Mouse (Mus musculus): ENCODE data around the gene Apbb1. TPM values are rescaled to one million over a fixed set of nuclear protein-coding genes. Genes with fewer than 3 reads are reported as not detected.

Gene Apbb1
- polyA plus RNA-seq, 1 experiment: 16.8 TPM

- Histone ChIP-seq H3K27ac (ENCODE audit: insufficient read depth, low read depth, low read length) (no peak overlapping the region), H3K4me3 (ENCODE audit: low read depth, low read length) (no peak overlapping the region), H3K4me1 (ENCODE audit: control insufficient read depth, insufficient read depth, insufficient read length, low read length) (no peaks in the 10 kb centered on the region), H3K27me3 (ENCODE audit: control insufficient read depth, insufficient read depth, low read length) (no peaks in the 10 kb centered on the region), H3K36me3 (ENCODE audit: control insufficient read depth, insufficient read depth, low read length) (peaks cover 6% of the 10 kb centered on the region; the same call in 1 of the 2 replicates)
- TF ChIP-seq CTCF (IDR thresholded peaks at IDR 0.05; ENCODE audit: extremely low read depth, insufficient read length, insufficient replicate concordance, low read depth, low read length) (no peak), POLR2A (IDR thresholded peaks at IDR 0.05; ENCODE audit: low read depth, low read length) (no peak)
- WGBS: 82% methylated on average over 6 of the region's 6 CpGs
These were observed 35.1 kb upstream of the Apbb1 start for GRCm38 (mm10) chr7:105616561-105616960.

GRCm38 (mm10) chr7:105615720-105616119 lies 34.3 kb upstream of the Apbb1 start:
- H3K4me3 ChIP-seq (ENCODE audit: low read depth, low read length): no peak overlapping the region
- H3K4me1 ChIP-seq (ENCODE audit: control insufficient read depth, insufficient read depth, insufficient read length, low read length): no peaks in the 10 kb centered on the region
- H3K27me3 ChIP-seq (ENCODE audit: control insufficient read depth, insufficient read depth, low read length): no peaks in the 10 kb centered on the region
- 62% methylated on average over 1 of the region's 1 CpGs for WGBS
- TF ChIP-seq POLR2A (IDR thresholded peaks at IDR 0.05; ENCODE audit: low read depth, low read length) (no peak), CTCF (IDR thresholded peaks at IDR 0.05; ENCODE audit: extremely low read depth, insufficient read length, insufficient replicate concordance, low read depth, low read length) (no peak)
- no peak overlapping the region for H3K27ac ChIP-seq (ENCODE audit: insufficient read depth, low read depth, low read length)
- H3K36me3 ChIP-seq (ENCODE audit: control insufficient read depth, insufficient read depth, low read length): peaks cover 10% of the 10 kb centered on the region; the same call in 1 of the 2 replicates

- Histone ChIP-seq H3K27ac (ENCODE audit: insufficient read depth, low read depth, low read length) (no peak overlapping the region), H3K4me1 (ENCODE audit: control insufficient read depth, insufficient read depth, insufficient read length, low read length) (no peaks in the 10 kb centered on the region), H3K36me3 (ENCODE audit: control insufficient read depth, insufficient read depth, low read length) (peaks cover 11% of the 10 kb centered on the region; the same call in 1 of the 2 replicates), H3K27me3 (ENCODE audit: control insufficient read depth, insufficient read depth, low read length) (no peaks in the 10 kb centered on the region), H3K4me3 (ENCODE audit: low read depth, low read length) (no peak overlapping the region)
- TF ChIP-seq CTCF (IDR thresholded peaks at IDR 0.05; ENCODE audit: extremely low read depth, insufficient read length, insufficient replicate concordance, low read depth, low read length) (no peak), POLR2A (IDR thresholded peaks at IDR 0.05; ENCODE audit: low read depth, low read length) (no peak)
- whole genome bisulfite sequencing: 91% methylated on average over 1 of the region's 1 CpGs
These were observed 32.9 kb upstream of the Apbb1 start for GRCm38 (mm10) chr7:105614400-105614799.

GRCm38 (mm10) chr7:105611767-105612166 lies 30.3 kb upstream of the Apbb1 start:
- 82% methylated on average over 1 of the region's 1 CpGs for WGBS
- H3K27ac ChIP-seq (ENCODE audit: insufficient read depth, low read depth, low read length): no peak overlapping the region
- no peaks in the 10 kb centered on the region for H3K27me3 ChIP-seq (ENCODE audit: control insufficient read depth, insufficient read depth, low read length)
- no peaks in the 10 kb centered on the region for H3K4me1 ChIP-seq (ENCODE audit: control insufficient read depth, insufficient read depth, insufficient read length, low read length)
- TF ChIP-seq CTCF (IDR thresholded peaks at IDR 0.05; ENCODE audit: extremely low read depth, insufficient read length, insufficient replicate concordance, low read depth, low read length) (no peak), POLR2A (IDR thresholded peaks at IDR 0.05; ENCODE audit: low read depth, low read length) (no peak)
- peaks cover 8% of the 10 kb centered on the region; the same call in 1 of the 2 replicates for H3K36me3 ChIP-seq (ENCODE audit: control insufficient read depth, insufficient read depth, low read length)
- H3K4me3 ChIP-seq (ENCODE audit: low read depth, low read length): no peak overlapping the region

- H3K27me3 ChIP-seq (ENCODE audit: control insufficient read depth, insufficient read depth, low read length): no peaks in the 10 kb centered on the region
- no peaks in the 10 kb centered on the region for H3K4me1 ChIP-seq (ENCODE audit: control insufficient read depth, insufficient read depth, insufficient read length, low read length)
- peaks cover 6% of the 10 kb centered on the region; the same call in 1 of the 2 replicates for H3K36me3 ChIP-seq (ENCODE audit: control insufficient read depth, insufficient read depth, low read length)
- 74% methylated on average over 3 of the region's 3 CpGs for WGBS
- H3K27ac ChIP-seq (ENCODE audit: insufficient read depth, low read depth, low read length): no peak overlapping the region
- no peak overlapping the region for H3K4me3 ChIP-seq (ENCODE audit: low read depth, low read length)
- TF ChIP-seq CTCF (IDR thresholded peaks at IDR 0.05; ENCODE audit: extremely low read depth, insufficient read length, insufficient replicate concordance, low read depth, low read length): no peak
These were observed 27.0 kb upstream of the Apbb1 start for GRCm38 (mm10) chr7:105608467-105608866.

- 34% methylated on average over 9 of the region's 9 CpGs for WGBS
- Histone ChIP-seq H3K27me3 (ENCODE audit: control insufficient read depth, insufficient read depth, low read length) (no peaks in the 10 kb centered on the region), H3K36me3 (ENCODE audit: control insufficient read depth, insufficient read depth, low read length) (no peaks in the 10 kb centered on the region)
These were observed 21.6 kb upstream of the Apbb1 start for GRCm38 (mm10) chr7:105602860-105603623.

GRCm38 (mm10) chr7:105590097-105590496 lies 8.6 kb upstream of the Apbb1 start:
- no peaks in the 10 kb centered on the region for H3K27me3 ChIP-seq (ENCODE audit: control insufficient read depth, insufficient read depth, low read length)
- no peak overlapping the region for H3K4me3 ChIP-seq (ENCODE audit: low read depth, low read length)
- H3K4me1 ChIP-seq (ENCODE audit: control insufficient read depth, insufficient read depth, insufficient read length, low read length): no peaks in the 10 kb centered on the region; the same call in 1 of the 2 replicates
- no peak overlapping the region for H3K27ac ChIP-seq (ENCODE audit: insufficient read depth, low read depth, low read length)
- no peaks in the 10 kb centered on the region for H3K36me3 ChIP-seq (ENCODE audit: control insufficient read depth, insufficient read depth, low read length)
- WGBS: 33% methylated on average over 7 of the region's 7 CpGs
- no peak for TF ChIP-seq CTCF (IDR thresholded peaks at IDR 0.05; ENCODE audit: extremely low read depth, insufficient read length, insufficient replicate concordance, low read depth, low read length)
- TF ChIP-seq POLR2A (IDR thresholded peaks at IDR 0.05; ENCODE audit: low read depth, low read length): no peak

More at GRCm38 (mm10) chr7:105602860-105603623, 21.6 kb upstream of the Apbb1 start:
- TF ChIP-seq CTCF (IDR thresholded peaks at IDR 0.05; ENCODE audit: extremely low read depth, insufficient read length, insufficient replicate concordance, low read depth, low read length): peak; percentile 72; the same call in 1 of the 2 replicates
- no peak for TF ChIP-seq POLR2A (IDR thresholded peaks at IDR 0.05; ENCODE audit: low read depth, low read length)
- Histone ChIP-seq H3K4me1 (ENCODE audit: control insufficient read depth, insufficient read depth, insufficient read length, low read length) (no peaks in the 10 kb centered on the region), H3K27ac (ENCODE audit: insufficient read depth, low read depth, low read length) (no peak overlapping the region), H3K4me3 (ENCODE audit: low read depth, low read length) (no peak overlapping the region)

Data from small intestine, adult 2 months (tissue).